ENCODE assay signal across 14 mouse cellular contexts in genomic region chr8:69860807-69861206, GRCm38 (mm10). TPM values are rescaled to one million over a fixed set of nuclear protein-coding genes. Genes with fewer than 3 reads are reported as not detected.
A peak's percentile ranks its signal among the peaks of the same experiment; 100 is the strongest.
DNase-seq lines count a peak whose midpoint lies in the region; ATAC-seq and TF ChIP-seq lines count a peak whose summit lies in the region.
"Had no signal": no experiment of that assay in that cellular context is flagged by ENCODE, and none has a peak within 500 bp of the region (broad histone marks: within the 10 kb centered on the region; RNA-seq: fewer than 3 reads in every experiment).

No protein-coding gene starts in this region.

- no peak overlapping the region for H3K4me2 ChIP-seq in heart, postnatal 0 days (ENCODE audit: low read depth, low read length)
- no peak overlapping the region for H3K4me2 ChIP-seq in heart, embryonic 11.5 days
- H3K4me2 ChIP-seq: embryonic facial prominence, embryonic 13.5 days; forebrain, embryonic 13.5 days had no signal

- H3K9ac ChIP-seq in heart, postnatal 0 days (replicated peaks; ENCODE audit: low read depth, low read length): no peak overlapping the region
- H3K9ac ChIP-seq in heart, embryonic 11.5 days (ENCODE audit: low read depth, low read length): no peak overlapping the region
- no peak overlapping the region for H3K9ac ChIP-seq in ES-Bruce4 (ENCODE audit: low read depth, poor library complexity, severe bottlenecking)
- H3K9ac ChIP-seq: embryonic facial prominence, embryonic 13.5 days; forebrain, embryonic 13.5 days had no signal

- no peak for TF ChIP-seq EP300 in heart, postnatal 0 days (IDR thresholded peaks at IDR 0.05; ENCODE audit: low read depth)
- TF ChIP-seq EP300 in ES-Bruce4 (IDR thresholded peaks at IDR 0.05; ENCODE audit: insufficient read depth, low read depth, low read length): no peak

- TF ChIP-seq CTCF in heart, postnatal 0 days (IDR thresholded peaks at IDR 0.05; ENCODE audit: low read depth): 0 out of 2 replicates have a peak, but pooled peaks have one; percentile 15
- TF ChIP-seq CTCF in lung, adult 2 months (IDR thresholded peaks at IDR 0.05; ENCODE audit: insufficient read depth, low read length): peak; percentile 52; the same call in 1 of the 2 replicates
- peak; percentile 76 for TF ChIP-seq CTCF in ES-Bruce4 (IDR thresholded peaks at IDR 0.05; ENCODE audit: low read depth, low read length)

- H3K4me3 ChIP-seq in heart, postnatal 0 days (ENCODE audit: low read depth, low read length): no peak overlapping the region
- H3K4me3 ChIP-seq in heart, embryonic 11.5 days (ENCODE audit: low read depth, low read length): no peak overlapping the region
- H3K4me3 ChIP-seq in lung, adult 2 months (replicated peaks; ENCODE audit: extremely low read depth, low read depth, low read length): no peak overlapping the region
- H3K4me3 ChIP-seq in ES-Bruce4 (ENCODE audit: low read depth, low read length): no peak overlapping the region
- H3K4me3 ChIP-seq in heart, embryonic 10.5 days: no peak overlapping the region
- H3K4me3 ChIP-seq: embryonic facial prominence, embryonic 13.5 days; forebrain, embryonic 13.5 days had no signal

- TF ChIP-seq POLR2A in lung, adult 2 months (IDR thresholded peaks at IDR 0.05; ENCODE audit: borderline replicate concordance, extremely low read depth, low read depth, low read length): no peak
- no peak for TF ChIP-seq POLR2A in ES-Bruce4 (IDR thresholded peaks at IDR 0.05; ENCODE audit: insufficient read depth, low read length)

- no peak for ATAC-seq in heart, postnatal 0 days (ENCODE audit: insufficient read depth, low read depth)
- no peak for ATAC-seq in heart, embryonic 11.5 days (replicated peaks; ENCODE audit: insufficient number of reproducible peaks, low FRiP score, low TSS enrichment)
- ATAC-seq: forebrain, embryonic 13.5 days had no signal

- H3K4me1 ChIP-seq in heart, postnatal 0 days (ENCODE audit: control insufficient read depth, insufficient read depth): no peaks in the 10 kb centered on the region
- no peaks in the 10 kb centered on the region for H3K4me1 ChIP-seq in heart, embryonic 11.5 days (ENCODE audit: control insufficient read depth, insufficient read depth, low read length)
- no peaks in the 10 kb centered on the region for H3K4me1 ChIP-seq in lung, adult 2 months (ENCODE audit: control insufficient read depth, insufficient read depth, low read length)
- H3K4me1 ChIP-seq in ES-Bruce4 (ENCODE audit: control insufficient read depth, insufficient read depth, low read length): no peaks in the 10 kb centered on the region
- no peaks in the 10 kb centered on the region for H3K4me1 ChIP-seq in heart, embryonic 10.5 days
- H3K4me1 ChIP-seq: embryonic facial prominence, embryonic 13.5 days; forebrain, embryonic 13.5 days had no signal

- no peaks in the 10 kb centered on the region for H3K27me3 ChIP-seq in heart, postnatal 0 days (ENCODE audit: control insufficient read depth, insufficient read depth, low read length)
- no peaks in the 10 kb centered on the region for H3K27me3 ChIP-seq in heart, embryonic 11.5 days (ENCODE audit: control insufficient read depth, insufficient read depth, low read length)
- no peaks in the 10 kb centered on the region for H3K27me3 ChIP-seq in ES-Bruce4 (ENCODE audit: control insufficient read depth, insufficient read depth, low read length, poor library complexity, severe bottlenecking)
- H3K27me3 ChIP-seq in heart, embryonic 10.5 days (ENCODE audit: insufficient read depth, poor library complexity, severe bottlenecking): no peaks in the 10 kb centered on the region
- H3K27me3 ChIP-seq: embryonic facial prominence, embryonic 13.5 days; forebrain, embryonic 13.5 days had no signal

- WGBS in heart, postnatal 0 days: 52% methylated on average over 4 of the region's 4 CpGs
- 47% methylated on average over 4 of the region's 4 CpGs for WGBS in heart, embryonic 11.5 days (ENCODE audit: insufficient replicate concordance)
- 68% methylated on average over 4 of the region's 4 CpGs for WGBS in lung, adult 2 months
- 46% methylated on average over 4 of the region's 4 CpGs for whole genome bisulfite sequencing in heart, embryonic 10.5 days

- H3K27ac ChIP-seq in heart, postnatal 0 days (ENCODE audit: low read depth): no peak overlapping the region
- no peak overlapping the region for H3K27ac ChIP-seq in heart, embryonic 11.5 days (ENCODE audit: low read depth, low read length)
- no peak overlapping the region for H3K27ac ChIP-seq in ES-Bruce4 (ENCODE audit: insufficient read depth, low read length)
- H3K27ac ChIP-seq in heart, embryonic 10.5 days: no peak overlapping the region
- H3K27ac ChIP-seq: embryonic facial prominence, embryonic 13.5 days; forebrain, embryonic 13.5 days; macrophage had no signal

- no peaks in the 10 kb centered on the region for H3K36me3 ChIP-seq in heart, postnatal 0 days (replicated peaks; ENCODE audit: control insufficient read depth, insufficient read depth, low read length)
- H3K36me3 ChIP-seq in heart, embryonic 11.5 days (ENCODE audit: control insufficient read depth, insufficient read depth, low read length): no peaks in the 10 kb centered on the region
- H3K36me3 ChIP-seq in ES-Bruce4 (ENCODE audit: control insufficient read depth, insufficient read depth, low read length, poor library complexity, severe bottlenecking): no peaks in the 10 kb centered on the region
- no peaks in the 10 kb centered on the region for H3K36me3 ChIP-seq in heart, embryonic 10.5 days
- H3K36me3 ChIP-seq: embryonic facial prominence, embryonic 13.5 days had no signal

- H3K9me3 ChIP-seq in heart, postnatal 0 days (replicated peaks; ENCODE audit: control insufficient read depth, low read length): no peaks in the 10 kb centered on the region
- no peaks in the 10 kb centered on the region for H3K9me3 ChIP-seq in heart, embryonic 11.5 days (replicated peaks; ENCODE audit: control insufficient read depth, low read length)
- H3K9me3 ChIP-seq in ES-Bruce4 (replicated peaks; ENCODE audit: control insufficient read depth, insufficient read depth, low read length, poor library complexity, severe bottlenecking): no peaks in the 10 kb centered on the region
- H3K9me3 ChIP-seq in heart, embryonic 10.5 days: no peaks in the 10 kb centered on the region
- H3K9me3 ChIP-seq: embryonic facial prominence, embryonic 13.5 days; forebrain, embryonic 13.5 days had no signal

- DNase-seq in heart, postnatal 0 days (ENCODE audit: low spot score): no peak
- no peak for DNase-seq in lung, adult 2 months
- no peak for DNase-seq in lung, postnatal 14 days
- peak; percentile 36 for DNase-seq in induced T-regulatory cell, adult 2 months (ENCODE audit: low read depth)
- no peak for DNase-seq in adrenal gland, adult 8-10 months
- DNase-seq in heart, embryonic 10.5 days (ENCODE audit: low spot score): no peak
- DNase-seq: cerebellum, adult 11-12 months; kidney, adult 11 months; thymus, adult 2 months had no signal

RNA-seq across cellular contexts. Expression of gene Cilp2, which starts 26.7 kb away (rescaled TPM):
- total RNA-seq in heart, postnatal 0 days (2014; rRNA removed; ENCODE audit: low replicate concordance): 0.23 and 0.43 TPM in 2 replicates
- 0.36 and 0.49 TPM in 2 replicates for polyA plus RNA-seq in heart, postnatal 0 days (2015; fragmentation: Nextera tagmentation; extraction: Ambion mirVana)
- 0.21 and 0.49 TPM in 2 replicates for polyA plus RNA-seq in heart, embryonic 11.5 days (2014; fragmentation: Nextera tagmentation; extraction: Ambion mirVana)
- 3.1 TPM in 2 replicates for polyA plus RNA-seq in lung, adult 2 months (2012; rRNA removed)
- 0.96 and 1.2 TPM in 2 replicates for polyA plus RNA-seq in ES-Bruce4 (2011; ENCODE audit: insufficient read depth, insufficient read length, low read depth, missing spikeins)
- total RNA-seq in adrenal gland, adult 8-10 months (2022): under 1 TPM in 2 of 4 experiments, not detected in 2; 0.06 to 0.08 TPM
- 0.48 and 0.63 TPM in 2 replicates for polyA plus RNA-seq in heart, embryonic 10.5 days (2016; fragmentation: Nextera tagmentation; extraction: Ambion mirVana)
- polyA plus RNA-seq: macrophage had no signal

RNA-seq across cellular contexts. Expression of gene Pbx4, which starts 28.5 kb away (rescaled TPM):
- 2.2 TPM in 1 of 2 replicates, not detected in the other for total RNA-seq in heart, postnatal 0 days (2014; rRNA removed; ENCODE audit: low replicate concordance)
- polyA plus RNA-seq in heart, postnatal 0 days (2015; fragmentation: Nextera tagmentation; extraction: Ambion mirVana): 1.5 and 1.9 TPM in 2 replicates
- 4.0 and 6.0 TPM in 2 replicates for polyA plus RNA-seq in heart, embryonic 11.5 days (2014; fragmentation: Nextera tagmentation; extraction: Ambion mirVana)
- polyA plus RNA-seq in lung, adult 2 months (2012; rRNA removed): 4.2 and 5.5 TPM in 2 replicates
- polyA plus RNA-seq in ES-Bruce4 (2011; ENCODE audit: insufficient read depth, insufficient read length, low read depth, missing spikeins): 22.4 and 26.7 TPM in 2 replicates
- total RNA-seq in adrenal gland, adult 8-10 months (2022): 1 to 10 TPM; 1.7 to 3.7 (median 2.7) TPM
- 5.6 and 6.3 TPM in 2 replicates for polyA plus RNA-seq in heart, embryonic 10.5 days (2016; fragmentation: Nextera tagmentation; extraction: Ambion mirVana)

RNA-seq across cellular contexts. Expression of gene Lpar2, which starts 38.6 kb away (rescaled TPM):
- 0.50 and 1.6 TPM in 2 replicates for total RNA-seq in heart, postnatal 0 days (2014; rRNA removed; ENCODE audit: low replicate concordance)
- polyA plus RNA-seq in heart, postnatal 0 days (2015; fragmentation: Nextera tagmentation; extraction: Ambion mirVana): 0.03 and 0.10 TPM in 2 replicates
- polyA plus RNA-seq in heart, embryonic 11.5 days (2014; fragmentation: Nextera tagmentation; extraction: Ambion mirVana): 0.54 and 0.57 TPM in 2 replicates
- polyA plus RNA-seq in lung, adult 2 months (2012; rRNA removed): 3.4 and 3.5 TPM in 2 replicates
- polyA plus RNA-seq in ES-Bruce4 (2011; ENCODE audit: insufficient read depth, insufficient read length, low read depth, missing spikeins): 10.1 and 10.8 TPM in 2 replicates
- total RNA-seq in adrenal gland, adult 8-10 months (2022): 1 to 10 TPM; 2.4 to 4.8 (median 3.6) TPM
- 0.32 and 0.73 TPM in 2 replicates for polyA plus RNA-seq in heart, embryonic 10.5 days (2016; fragmentation: Nextera tagmentation; extraction: Ambion mirVana)

RNA-seq across cellular contexts. Expression of gene Tssk6, which starts 41.2 kb away (rescaled TPM):
- total RNA-seq in heart, postnatal 0 days (2014; rRNA removed; ENCODE audit: low replicate concordance): 0.11 TPM in 1 of 2 replicates, not detected in the other
- 1.1 and 1.2 TPM in 2 replicates for polyA plus RNA-seq in heart, postnatal 0 days (2015; fragmentation: Nextera tagmentation; extraction: Ambion mirVana)
- polyA plus RNA-seq in heart, embryonic 11.5 days (2014; fragmentation: Nextera tagmentation; extraction: Ambion mirVana): 1.6 and 1.8 TPM in 2 replicates
- 0.70 and 1.0 TPM in 2 replicates for polyA plus RNA-seq in lung, adult 2 months (2012; rRNA removed)
- not detected in 2 replicates for polyA plus RNA-seq in ES-Bruce4 (2011; ENCODE audit: insufficient read depth, insufficient read length, low read depth, missing spikeins)
- under 1 TPM; 0.34 to 0.59 (median 0.38) TPM for total RNA-seq in adrenal gland, adult 8-10 months (2022)
- 2.7 and 2.9 TPM in 2 replicates for polyA plus RNA-seq in heart, embryonic 10.5 days (2016; fragmentation: Nextera tagmentation; extraction: Ambion mirVana)

RNA-seq across cellular contexts. Expression of gene Ndufa13, which starts 41.6 kb away (rescaled TPM):
- total RNA-seq in heart, postnatal 0 days (2014; rRNA removed; ENCODE audit: low replicate concordance): 223 and 232 TPM in 2 replicates
- 666 and 702 TPM in 2 replicates for polyA plus RNA-seq in heart, postnatal 0 days (2015; fragmentation: Nextera tagmentation; extraction: Ambion mirVana)
- polyA plus RNA-seq in heart, embryonic 11.5 days (2014; fragmentation: Nextera tagmentation; extraction: Ambion mirVana): 270 and 275 TPM in 2 replicates
- 96.8 and 103 TPM in 2 replicates for polyA plus RNA-seq in lung, adult 2 months (2012; rRNA removed)
- 70.5 and 70.8 TPM in 2 replicates for polyA plus RNA-seq in ES-Bruce4 (2011; ENCODE audit: insufficient read depth, insufficient read length, low read depth, missing spikeins)
- total RNA-seq in adrenal gland, adult 8-10 months (2022): 100 to 1,000 TPM; 102 to 174 (median 123) TPM
- 217 and 256 TPM in 2 replicates for polyA plus RNA-seq in heart, embryonic 10.5 days (2016; fragmentation: Nextera tagmentation; extraction: Ambion mirVana)

Comparison
In these comparisons a context has a peak if more than half of its experiments do, and no peak if none do; other contexts are left out.
1. CTCF ChIP-seq: peak in every context shown above with its lines; median percentile 76 in ES-Bruce4; 52 in lung, adult 2 months; 15 in heart, postnatal 0 days.